Mouse (Mus musculus) induced T-regulatory cell, adult 2 months (primary cell): ENCODE measurements around the gene Wdr6.

Experiments used
- DNase-seq: peaks from one replicate; pipeline ENCODE4 v3.0.0-alpha.2; 2012; ENCODE audit warnings: low read depth

The Wdr6 gene

GRCm38 (mm10) chr9:108573774-108574690 is 4.5 kb downstream of the Wdr6 start:
- peak; percentile 82 for DNase-seq

- no peak for DNase-seq
These were observed 6.2 kb downstream of the Wdr6 start for GRCm38 (mm10) chr9:108572321-108572720.

- no peak for DNase-seq
These were observed 7.1 kb downstream of the Wdr6 start for GRCm38 (mm10) chr9:108571401-108571973.

- DNase-seq = peak; percentile 93
These were observed 8.2 kb downstream of the Wdr6 start for GRCm38 (mm10) chr9:108570207-108570896.

GRCm38 (mm10) chr9:108569381-108570206 is 8.9 kb downstream of the Wdr6 start, which contains the start of gene Dalrd3:
Dalrd3 (plus strand) TSS chr9:108569886.
- peak; percentile 96 for DNase-seq

- DNase-seq = peak; percentile 71
These were observed 10.0 kb downstream of the Wdr6 start for GRCm38 (mm10) chr9:108568511-108568921.

GRCm38 (mm10) chr9:108567931-108568419 is 10.6 kb downstream of the Wdr6 start:
- DNase-seq = peak; percentile 58

GRCm38 (mm10) chr9:108566815-108567776 is 11.4 kb downstream of the Wdr6 start, which contains the start of gene Ndufaf3:
Ndufaf3 (minus strand) TSS chr9:108567434.
- DNase-seq = peak; percentile 97

- peak; percentile 32 for DNase-seq
These were observed 12.4 kb downstream of the Wdr6 start for GRCm38 (mm10) chr9:108565881-108566814.

GRCm38 (mm10) chr9:108564131-108564530 is 14.4 kb downstream of the Wdr6 start:
- no peak for DNase-seq

GRCm38 (mm10) chr9:108563671-108564070 is 14.9 kb downstream of the Wdr6 start:
- no peak for DNase-seq

- peak; percentile 98 for DNase-seq
These were observed 18.2 kb downstream of the Wdr6 start, which contains the start of gene Impdh2 for GRCm38 (mm10) chr9:108560227-108560841. Impdh2 (plus strand) TSS chr9:108560286.

- no peak for DNase-seq
These were observed 19.4 kb downstream of the Wdr6 start for GRCm38 (mm10) chr9:108559169-108559568.

GRCm38 (mm10) chr9:108546875-108547274 is 31.7 kb downstream of the Wdr6 start:
- DNase-seq = no peak

GRCm38 (mm10) chr9:108545986-108546385 is 32.6 kb downstream of the Wdr6 start:
- no peak for DNase-seq

- peak; percentile 38 for DNase-seq
These were observed 37.7 kb downstream of the Wdr6 start for GRCm38 (mm10) chr9:108540846-108541245.

- DNase-seq = no peak
These were observed 47.0 kb downstream of the Wdr6 start for GRCm38 (mm10) chr9:108531496-108531895.

GRCm38 (mm10) chr9:108530954-108531353 is 47.6 kb downstream of the Wdr6 start:
- no peak for DNase-seq

GRCm38 (mm10) chr9:108525400-108525799 is 53.1 kb downstream of the Wdr6 start:
- no peak for DNase-seq
